9 mouse cellular contexts compared by ENCODE assay signal in genomic region chr3:104007479-104007878, GRCm38 (mm10). TPM values are rescaled to one million over a fixed set of nuclear protein-coding genes. Genes with fewer than 3 reads are reported as not detected.
DNase-seq lines count a peak whose midpoint lies in the region; ATAC-seq lines count a peak whose summit lies in the region.
"Had no signal": no experiment of that assay in that cellular context is flagged by ENCODE, and none has a peak within 500 bp of the region (broad histone marks: within the 10 kb centered on the region; RNA-seq: fewer than 3 reads in every experiment).

No protein-coding gene starts in this region.

- H3K36me3 ChIP-seq in forebrain, embryonic 12.5 days (replicated peaks): peaks cover 39% of the 10 kb centered on the region
- peaks cover 11% of the 10 kb centered on the region; the same call in 1 of the 2 replicates for H3K36me3 ChIP-seq in forebrain, embryonic 11.5 days (ENCODE audit: control insufficient read depth, insufficient read depth, low read length)

- no peaks in the 10 kb centered on the region for H3K9me3 ChIP-seq in forebrain, embryonic 12.5 days
- no peaks in the 10 kb centered on the region for H3K9me3 ChIP-seq in forebrain, embryonic 11.5 days (ENCODE audit: control insufficient read depth, low read length)

- H3K9ac ChIP-seq in forebrain, embryonic 12.5 days: no peak overlapping the region
- H3K9ac ChIP-seq in forebrain, embryonic 11.5 days (ENCODE audit: low read length): no peak overlapping the region

- DNase-seq in forebrain, embryonic 11.5 days (ENCODE audit: low spot score): no peak
- peak; percentile 12 for DNase-seq in ovary, postnatal 14 days (ENCODE audit: low spot score)
- no peak for DNase-seq in ovary, adult 18-20 months (ENCODE audit: low spot score)
- peak; percentile 31 to 32 for DNase-seq in frontal cortex, postnatal 10 days (ENCODE audit: low spot score in 2 of 2)
- DNase-seq in lung, postnatal 4 days: peak; percentile 30 to 64
- DNase-seq in thymus, postnatal 36 days: no peak

- no peaks in the 10 kb centered on the region for H3K27me3 ChIP-seq in forebrain, embryonic 12.5 days
- no peaks in the 10 kb centered on the region for H3K27me3 ChIP-seq in forebrain, embryonic 11.5 days (ENCODE audit: control insufficient read depth, insufficient read depth, low read length)

- ATAC-seq in forebrain, embryonic 12.5 days (ENCODE audit: low FRiP score): peak; percentile 51; the same call in 1 of the 2 replicates
- ATAC-seq in forebrain, embryonic 11.5 days (replicated peaks; ENCODE audit: low FRiP score): no peak
- ATAC-seq in monocyte, adult 5-6 weeks (replicated peaks; ENCODE audit: insufficient number of reproducible peaks, low FRiP score, low TSS enrichment, poor library complexity, severe bottlenecking): no peak

- H3K4me3 ChIP-seq in forebrain, embryonic 12.5 days (replicated peaks): no peak overlapping the region
- no peak overlapping the region for H3K4me3 ChIP-seq in forebrain, embryonic 11.5 days (ENCODE audit: low read depth, low read length)

- no peak overlapping the region for H3K27ac ChIP-seq in forebrain, embryonic 12.5 days
- no peak overlapping the region for H3K27ac ChIP-seq in forebrain, embryonic 11.5 days (ENCODE audit: low read depth, low read length)
- H3K27ac ChIP-seq: macrophage had no signal

- no peak overlapping the region for H3K4me2 ChIP-seq in forebrain, embryonic 12.5 days
- H3K4me2 ChIP-seq in forebrain, embryonic 11.5 days (ENCODE audit: low read depth, low read length, severe bottlenecking): no peak overlapping the region

- no peaks in the 10 kb centered on the region for H3K4me1 ChIP-seq in forebrain, embryonic 12.5 days
- H3K4me1 ChIP-seq in forebrain, embryonic 11.5 days (replicated peaks; ENCODE audit: control insufficient read depth, insufficient read depth, low read length): no peaks in the 10 kb centered on the region

- 59% methylated on average over 8 of the region's 8 CpGs for WGBS in forebrain, embryonic 12.5 days
- WGBS in forebrain, embryonic 11.5 days: 85% methylated on average over 8 of the region's 8 CpGs

RNA-seq across cellular contexts. Expression of gene Phtf1, which starts 39.6 kb away (rescaled TPM):
- polyA plus RNA-seq in forebrain, embryonic 12.5 days (2016; fragmentation: Nextera tagmentation; extraction: Ambion mirVana): 49.9 and 52.9 TPM in 2 replicates
- polyA plus RNA-seq in forebrain, embryonic 11.5 days (2014; fragmentation: Nextera tagmentation; extraction: Ambion mirVana): 46.8 and 49.7 TPM in 2 replicates
- 10.3 to 33.4 TPM (median 19.3 TPM) in 3 replicates for total RNA-seq in monocyte, adult 5-6 weeks (2017)

Comparison
In these comparisons a context has a peak if more than half of its experiments do, and no peak if none do; other contexts are left out.
1. DNase-seq: peak in ovary, postnatal 14 days (single experiment), frontal cortex, postnatal 10 days (2 of 2) and lung, postnatal 4 days (2 of 2); none in forebrain, embryonic 11.5 days (single experiment), ovary, adult 18-20 months (single experiment) and thymus, postnatal 36 days (0 of 2).